Mouse (Mus musculus): ENCODE measurements around the gene Alad.
"Not testable (repeated sequence)": the region's sequence is repeated elsewhere in the genome, so short reads cannot be mapped to it uniquely, and the experiment has no call there.

Alad gene

DNA sequence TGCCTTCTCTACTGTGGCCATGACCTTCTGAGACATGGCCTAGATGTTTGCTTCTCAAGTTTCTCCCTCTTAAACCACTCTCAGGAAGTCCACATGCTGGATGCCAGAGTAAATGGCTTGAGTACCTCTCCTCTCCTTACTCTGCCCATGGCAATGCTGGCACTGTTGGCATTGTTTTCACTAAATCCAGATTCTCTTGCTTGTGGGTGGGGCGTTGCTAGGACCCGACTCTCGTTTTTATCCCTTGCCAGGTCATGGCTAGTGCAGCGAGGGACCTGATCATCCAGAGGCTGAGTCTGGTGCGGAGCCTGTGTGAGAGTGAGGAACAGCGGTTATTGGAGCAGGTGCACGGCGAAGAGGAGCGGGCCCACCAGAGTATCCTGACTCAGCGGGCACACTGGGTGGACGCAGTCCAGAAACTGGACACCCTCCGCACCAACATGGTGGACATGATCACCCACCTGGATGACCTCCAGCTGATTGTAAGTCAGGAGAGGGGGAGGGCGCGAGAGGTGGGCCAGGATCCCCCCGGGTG, 33.5 kb downstream of the Alad start:
- DNase-seq (ENCODE audit: low spot score) = no peak

DNA sequence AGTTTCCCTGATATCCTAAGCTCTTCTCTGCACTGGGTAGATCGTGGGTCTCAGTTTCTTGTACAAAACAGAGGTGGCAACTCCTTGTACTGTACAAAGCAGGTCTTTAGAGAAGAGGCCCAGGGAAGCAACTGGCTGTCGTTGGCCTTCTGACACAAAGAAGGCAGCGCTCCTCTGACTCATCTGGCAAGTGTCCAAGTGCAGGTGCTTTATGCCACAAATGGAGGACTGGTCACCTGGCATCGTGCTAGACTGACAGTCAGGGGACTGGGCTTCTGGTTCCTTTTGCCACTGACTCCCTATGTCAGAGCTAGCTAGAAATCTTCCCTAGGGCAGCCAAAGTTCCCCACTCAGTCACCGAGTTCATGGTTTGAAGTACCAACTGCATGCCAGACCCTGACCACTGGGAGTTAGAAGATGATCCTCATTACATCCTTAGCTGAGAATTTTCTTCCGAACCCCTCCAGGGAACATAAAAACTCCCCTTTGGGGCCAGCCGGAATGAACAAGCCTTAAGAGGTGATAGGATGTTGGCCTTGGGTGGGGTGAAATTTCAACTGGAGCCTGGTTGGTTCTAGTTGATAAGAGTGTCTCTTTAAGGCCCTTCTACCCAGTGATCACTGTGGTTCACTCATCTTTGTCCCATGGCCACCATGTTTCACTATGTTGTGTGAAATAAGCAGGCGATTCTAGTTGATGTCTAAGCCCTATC, 34.1 kb downstream of the Alad start:
- DNase-seq (ENCODE audit: low spot score) = peak; percentile 64

- no peak for DNase-seq (ENCODE audit: low spot score)
Observed at GRCm38 (mm10) chr4:62484928-62485327, 34.8 kb downstream of the Alad start.

- DNase-seq (ENCODE audit: low spot score) = no peak
Observed at GRCm38 (mm10) chr4:62480709-62481605, 38.8 kb downstream of the Alad start.

DNA sequence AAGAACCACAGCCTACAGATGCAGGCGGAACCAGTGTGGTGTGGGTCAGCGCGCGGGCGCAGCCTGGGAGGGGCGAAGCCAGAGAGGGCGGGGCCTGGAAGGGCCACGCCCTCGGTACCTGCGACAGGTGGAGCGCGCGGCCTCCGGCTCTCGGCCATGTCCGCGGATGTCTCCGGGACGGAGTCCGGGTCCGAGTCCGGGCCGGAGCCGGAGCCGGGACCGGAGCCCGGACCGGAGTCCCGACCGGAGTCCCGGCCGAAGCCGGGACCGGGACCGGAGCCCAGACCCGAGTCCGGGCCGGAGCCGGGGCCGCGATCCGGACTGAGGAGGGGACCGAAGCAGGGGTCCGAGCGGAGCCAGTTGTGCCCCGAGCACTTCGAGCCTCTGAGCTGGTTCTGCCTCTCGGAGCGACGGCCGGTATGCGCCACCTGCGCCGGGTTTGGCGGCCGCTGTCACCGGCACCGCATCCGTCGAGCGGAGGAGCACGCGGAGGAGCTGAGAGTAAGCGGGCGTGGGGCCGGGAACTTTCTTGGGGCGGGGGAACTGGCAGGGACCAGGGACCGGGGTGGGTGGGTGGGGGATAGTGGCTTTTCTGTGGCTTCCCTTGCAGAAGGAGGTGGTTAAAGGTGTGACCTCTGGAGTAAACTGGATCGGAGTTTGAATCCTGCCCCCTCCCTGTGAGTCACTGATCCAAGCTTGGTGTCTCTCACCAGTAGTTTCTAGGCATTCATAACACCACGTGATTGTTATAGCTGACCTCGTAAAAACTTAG, 39.6 kb downstream of the Alad start, which contains the start of gene Bspry:
Gene Bspry (plus strand): TSS at position 117 of the 772 bp plus-strand sequence.
- no peak for DNase-seq (ENCODE audit: low spot score)

DNA sequence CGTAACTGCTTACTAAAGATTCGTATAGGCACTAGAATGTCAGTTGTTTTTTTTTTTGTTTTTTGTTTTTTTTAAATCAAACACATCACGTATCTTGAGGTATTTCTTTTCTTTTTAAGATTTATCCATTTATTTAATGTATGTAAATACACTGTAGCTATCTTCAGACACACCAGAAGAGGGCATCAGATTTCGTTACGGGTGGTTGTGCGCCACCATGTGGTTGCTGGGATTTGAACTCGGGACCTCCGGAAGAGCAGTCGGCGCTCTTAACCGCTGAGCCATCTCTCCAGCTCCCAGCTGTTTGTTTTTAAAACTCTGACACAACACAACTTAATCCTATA, 40.2 kb downstream of the Alad start:
- not testable (repeated sequence) for DNase-seq (ENCODE audit: low spot score)

GRCm38 (mm10) chr4:62477542-62478244, 42.0 kb downstream of the Alad start:
- no peak for DNase-seq (ENCODE audit: low spot score)

GRCm38 (mm10) chr4:62475793-62476192, 43.9 kb downstream of the Alad start:
- no peak for DNase-seq (ENCODE audit: low spot score)

- DNase-seq (ENCODE audit: low spot score) = no peak
Observed at GRCm38 (mm10) chr4:62475131-62475530, 44.6 kb downstream of the Alad start.

DNA sequence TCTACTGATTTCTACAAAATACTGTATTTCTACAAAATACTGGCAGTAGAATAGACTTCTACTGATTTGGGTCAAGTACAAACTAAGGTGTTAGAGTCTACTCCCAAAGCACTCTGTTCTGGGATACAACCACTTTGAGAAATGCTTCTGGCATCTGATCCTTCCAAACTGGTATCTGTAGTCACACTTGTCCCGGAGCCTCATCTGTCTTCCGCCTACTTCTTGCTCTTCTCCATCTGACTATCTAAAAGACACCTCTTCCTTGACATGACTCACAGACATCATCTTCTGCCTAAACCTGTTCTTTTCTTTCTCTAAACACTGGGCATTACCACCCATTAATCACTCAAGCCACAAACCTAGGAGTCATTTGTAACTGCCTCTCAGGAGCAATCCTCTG, 47.6 kb downstream of the Alad start:
- no peak for DNase-seq (ENCODE audit: low spot score)

DNA sequence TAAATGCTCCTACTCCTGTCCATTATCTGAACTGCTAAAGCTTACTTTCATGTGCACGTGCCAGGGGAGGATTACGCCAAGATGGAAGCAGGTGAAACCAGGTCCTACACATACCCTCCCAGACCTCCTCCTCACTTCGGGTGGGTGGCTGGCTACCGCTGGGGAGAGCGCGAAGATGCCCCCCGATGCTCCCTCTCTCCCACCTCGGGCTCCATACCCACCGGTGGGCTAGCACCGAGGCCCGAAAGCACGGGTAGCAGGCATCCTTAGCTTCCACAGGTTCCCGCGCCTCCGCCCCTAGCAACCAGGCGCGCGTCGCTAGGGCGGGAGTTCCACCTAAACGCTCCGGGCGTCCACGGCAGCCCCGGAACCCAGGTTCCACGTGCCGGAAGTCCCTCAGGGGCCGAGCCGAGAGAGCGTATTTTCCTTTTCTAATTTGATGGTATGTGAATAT, 49.1 kb downstream of the Alad start, which contains the start of gene Wdr31:
Gene Wdr31 (minus strand): TSS at position 299 of the 454 bp plus-strand sequence.
- peak; percentile 82 for DNase-seq (ENCODE audit: low spot score)

DNA sequence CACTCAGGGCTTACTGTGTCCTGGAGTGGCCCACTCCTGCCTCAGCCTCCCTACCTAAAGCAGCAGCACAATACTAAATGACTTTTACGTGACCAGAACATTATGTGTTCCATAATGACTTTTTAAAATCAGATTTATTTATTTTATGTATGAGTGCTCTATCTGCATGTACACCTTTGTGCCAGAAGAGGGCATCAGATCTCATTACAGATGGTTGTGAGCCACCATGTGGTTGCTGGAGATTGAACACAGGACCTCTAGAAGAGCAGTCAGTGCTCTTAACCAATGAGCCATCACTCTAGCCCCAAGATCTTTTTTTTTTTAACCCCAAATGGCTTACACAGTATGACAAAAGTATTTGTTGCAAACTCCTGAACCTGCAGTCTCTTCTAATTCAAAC, 51.6 kb downstream of the Alad start:
- no peak for DNase-seq (ENCODE audit: low spot score)

- DNase-seq (ENCODE audit: low spot score) = no peak
Observed at GRCm38 (mm10) chr4:62463124-62463523, 56.6 kb downstream of the Alad start.

DNA sequence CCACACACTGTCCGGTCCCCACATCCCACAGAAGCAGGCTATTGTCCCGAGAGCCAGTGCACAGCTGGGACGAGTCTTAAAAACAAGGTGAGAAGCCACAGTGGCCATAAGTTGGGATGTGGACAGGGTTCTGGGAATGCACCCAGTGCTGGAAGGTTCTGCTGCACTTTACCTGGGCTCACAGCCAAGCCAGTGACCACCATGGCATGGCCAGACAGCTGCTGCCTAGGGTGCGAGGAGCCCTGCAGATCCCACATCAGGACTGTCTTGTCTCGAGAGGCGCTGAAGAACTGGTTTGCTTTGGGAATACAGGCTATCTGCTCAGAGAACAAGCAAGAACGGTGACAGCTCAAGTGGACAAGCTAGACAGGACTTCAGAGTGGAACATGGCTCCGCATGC, 59.4 kb downstream of the Alad start:
- no peak for DNase-seq (ENCODE audit: low spot score)
